Mouse (Mus musculus): ENCODE data around the gene Gtpbp6. TPM values are rescaled to one million over a fixed set of nuclear protein-coding genes. Genes with fewer than 3 reads are reported as not detected.
"Not testable (repeated sequence)": the region's sequence is repeated elsewhere in the genome, so short reads cannot be mapped to it uniquely, and the experiment has no call there.

Gtpbp6 gene
- polyA plus RNA-seq, 1 experiment from 2014 or later = 43.1 TPM

GRCm38 (mm10) chr5:110098991-110099477, 9.0 kb downstream of the Gtpbp6 start:
- no peak for ATAC-seq (ENCODE audit: insufficient number of reproducible peaks, insufficient read depth, low FRiP score, low TSS enrichment)
- H3K9ac ChIP-seq = no peak overlapping the region
- WGBS = 43% methylated on average over 1 of the region's 1 CpGs
- peaks cover 13% of the 10 kb centered on the region for H3K36me3 ChIP-seq
- H3K4me2 ChIP-seq (replicated peaks) = no peak overlapping the region
- 0 out of 2 replicates have a peak, but pooled peaks cover 4% of the 10 kb centered on the region for H3K27me3 ChIP-seq
- H3K27ac ChIP-seq = no peak overlapping the region
- H3K4me3 ChIP-seq = no peak overlapping the region
- peaks cover 22% of the 10 kb centered on the region for H3K4me1 ChIP-seq
- H3K9me3 ChIP-seq = no peaks in the 10 kb centered on the region

DNA sequence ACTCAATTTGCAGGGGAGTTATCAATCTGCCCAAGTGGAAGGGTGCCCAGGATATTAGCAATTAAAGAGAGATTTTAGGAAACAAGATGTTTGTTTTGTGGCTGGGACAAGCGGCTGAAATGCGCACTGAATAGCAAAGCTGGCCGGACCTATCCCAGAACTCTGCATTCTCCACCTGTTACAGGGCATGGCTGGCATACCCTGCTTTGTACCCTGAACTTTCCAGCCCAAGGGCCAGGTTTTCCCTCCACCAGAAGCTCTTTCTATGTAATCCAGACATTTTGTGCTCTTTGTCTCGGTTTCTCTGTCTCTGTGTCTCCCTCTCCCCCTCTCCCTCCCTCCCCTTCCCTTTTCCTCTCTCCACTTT, 13.2 kb downstream of the Gtpbp6 start:
- no peak overlapping the region for H3K27ac ChIP-seq
- H3K9me3 ChIP-seq = no peaks in the 10 kb centered on the region
- 0 out of 2 replicates have a peak, but pooled peaks cover 2% of the 10 kb centered on the region for H3K4me1 ChIP-seq
- H3K27me3 ChIP-seq = no peaks in the 10 kb centered on the region
- WGBS = 11% methylated on average over 4 of the region's 4 CpGs
- peak overlapping the region; percentile 58 for H3K4me2 ChIP-seq (replicated peaks)
- peak overlapping the region; percentile 48 for H3K4me3 ChIP-seq
- no peaks in the 10 kb centered on the region for H3K36me3 ChIP-seq
- no peak for ATAC-seq (ENCODE audit: insufficient number of reproducible peaks, insufficient read depth, low FRiP score, low TSS enrichment)
- peak overlapping the region; percentile 40; the same call in 1 of the 2 replicates for H3K9ac ChIP-seq

- Histone ChIP-seq H3K4me3 (peak within 1 kb of the TSS; percentile 48), H3K9me3 (no peaks in the 10 kb centered on the region), H3K4me2 (replicated peaks) (peak within 1 kb of the TSS; percentile 58), H3K36me3 (no peaks in the 10 kb centered on the region), H3K27me3 (no peaks in the 10 kb centered on the region), H3K9ac (peak within 1 kb of the TSS; percentile 40; the same call in 1 of the 2 replicates), H3K4me1 (no peaks in the 10 kb centered on the region), H3K27ac (0 out of 2 replicates have a peak within 1 kb of the TSS, but pooled peaks have one; percentile 46)
- ATAC-seq (ENCODE audit: insufficient number of reproducible peaks, insufficient read depth, low FRiP score, low TSS enrichment) = peak; percentile 97
- WGBS = under 1% methylated on average over 25 of the region's 25 CpGs
Observed at GRCm38 (mm10) chr5:110094030-110094846, 13.8 kb downstream of the Gtpbp6 start, which contains the start of gene Gm35315. Gm35315 (minus strand) TSS chr5:110094420.

DNA sequence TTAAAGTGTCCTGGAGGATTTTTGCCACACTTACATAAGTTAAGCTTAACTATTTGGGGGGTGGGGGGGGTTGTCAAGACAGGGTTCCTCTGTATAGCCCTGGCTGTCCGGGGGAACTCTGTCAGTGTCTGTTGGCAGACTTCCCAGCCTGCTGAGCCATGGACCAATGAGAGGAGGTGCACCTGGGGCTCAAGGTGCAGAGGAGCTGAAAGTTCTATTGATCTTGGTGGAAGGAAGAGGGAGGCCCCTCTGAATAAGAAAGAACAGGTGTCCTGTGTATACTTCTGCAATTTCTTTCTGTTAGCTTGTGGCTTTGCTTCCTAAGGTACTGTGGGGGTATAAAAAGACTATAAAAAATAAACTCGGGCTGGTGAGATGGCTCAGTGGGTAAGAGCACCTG, 16.5 kb downstream of the Gtpbp6 start:
- Histone ChIP-seq H3K36me3 (no peaks in the 10 kb centered on the region), H3K4me3 (no peak overlapping the region), H3K9ac (no peak overlapping the region), H3K27me3 (no peaks in the 10 kb centered on the region), H3K4me2 (replicated peaks) (no peak overlapping the region), H3K27ac (no peak overlapping the region), H3K4me1 (no peaks in the 10 kb centered on the region), H3K9me3 (no peaks in the 10 kb centered on the region)
- no peak for ATAC-seq (ENCODE audit: insufficient number of reproducible peaks, insufficient read depth, low FRiP score, low TSS enrichment)
- 81% methylated on average over 2 of the region's 2 CpGs for WGBS

- ATAC-seq (ENCODE audit: insufficient number of reproducible peaks, insufficient read depth, low FRiP score, low TSS enrichment) = no peak
- WGBS = 38% methylated on average over 14 of the region's 14 CpGs
Observed at GRCm38 (mm10) chr5:110086161-110086866, 21.7 kb downstream of the Gtpbp6 start.

DNA sequence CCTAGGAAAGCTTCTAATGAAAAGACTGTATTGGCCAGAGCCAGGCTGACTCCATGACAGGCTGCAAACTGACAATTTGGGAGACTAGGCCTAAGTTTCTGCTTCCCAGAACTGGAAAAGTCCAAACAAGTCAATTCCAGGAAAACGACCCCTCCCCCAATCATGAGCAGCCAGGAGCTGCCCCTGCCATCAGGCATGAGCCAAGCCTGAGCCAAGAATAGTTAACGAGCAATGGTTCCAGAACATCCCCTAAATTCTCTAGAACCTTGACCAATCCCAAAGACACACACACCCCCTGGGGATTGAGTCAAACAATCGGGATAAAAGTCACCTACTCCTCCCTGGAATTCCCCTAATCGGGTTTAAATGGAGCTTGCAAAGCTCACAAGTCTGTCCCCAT, 25.0 kb downstream of the Gtpbp6 start:
- no peaks in the 10 kb centered on the region for H3K4me1 ChIP-seq
- no peaks in the 10 kb centered on the region for H3K27me3 ChIP-seq
- no peak overlapping the region for H3K4me3 ChIP-seq
- H3K27ac ChIP-seq = no peak overlapping the region
- 81% methylated on average over 4 of the region's 4 CpGs for WGBS
- H3K4me2 ChIP-seq (replicated peaks) = no peak overlapping the region
- no peak for ATAC-seq (ENCODE audit: insufficient number of reproducible peaks, insufficient read depth, low FRiP score, low TSS enrichment)
- H3K9me3 ChIP-seq = peaks cover 18% of the 10 kb centered on the region
- no peaks in the 10 kb centered on the region for H3K36me3 ChIP-seq
- H3K9ac ChIP-seq = no peak overlapping the region

More at GRCm38 (mm10) chr5:110086161-110086866, 21.7 kb downstream of the Gtpbp6 start:
- no peak overlapping the region for H3K4me3 ChIP-seq
- no peaks in the 10 kb centered on the region for H3K4me1 ChIP-seq
- no peak overlapping the region for H3K27ac ChIP-seq
- 0 out of 2 replicates have a peak, but pooled peaks cover 6% of the 10 kb centered on the region for H3K9me3 ChIP-seq
- H3K4me2 ChIP-seq (replicated peaks) = no peak overlapping the region
- no peaks in the 10 kb centered on the region for H3K36me3 ChIP-seq
- no peak overlapping the region for H3K9ac ChIP-seq
- no peaks in the 10 kb centered on the region for H3K27me3 ChIP-seq

GRCm38 (mm10) chr5:110072413-110072812, 35.6 kb downstream of the Gtpbp6 start, which contains the start of gene Gm17655:
Gm17655 (minus strand) TSS chr5:110072513.
- WGBS = 100% methylated on average over 2 of the region's 2 CpGs
- not testable (repeated sequence) for H3K4me3 ChIP-seq; H3K27me3 ChIP-seq; H3K36me3 ChIP-seq; ATAC-seq (ENCODE audit: insufficient number of reproducible peaks, insufficient read depth, low FRiP score, low TSS enrichment); H3K9ac ChIP-seq; H3K27ac ChIP-seq; H3K4me1 ChIP-seq; H3K4me2 ChIP-seq (replicated peaks)
- H3K9me3 ChIP-seq = peaks cover 24% of the 10 kb centered on the region

DNA sequence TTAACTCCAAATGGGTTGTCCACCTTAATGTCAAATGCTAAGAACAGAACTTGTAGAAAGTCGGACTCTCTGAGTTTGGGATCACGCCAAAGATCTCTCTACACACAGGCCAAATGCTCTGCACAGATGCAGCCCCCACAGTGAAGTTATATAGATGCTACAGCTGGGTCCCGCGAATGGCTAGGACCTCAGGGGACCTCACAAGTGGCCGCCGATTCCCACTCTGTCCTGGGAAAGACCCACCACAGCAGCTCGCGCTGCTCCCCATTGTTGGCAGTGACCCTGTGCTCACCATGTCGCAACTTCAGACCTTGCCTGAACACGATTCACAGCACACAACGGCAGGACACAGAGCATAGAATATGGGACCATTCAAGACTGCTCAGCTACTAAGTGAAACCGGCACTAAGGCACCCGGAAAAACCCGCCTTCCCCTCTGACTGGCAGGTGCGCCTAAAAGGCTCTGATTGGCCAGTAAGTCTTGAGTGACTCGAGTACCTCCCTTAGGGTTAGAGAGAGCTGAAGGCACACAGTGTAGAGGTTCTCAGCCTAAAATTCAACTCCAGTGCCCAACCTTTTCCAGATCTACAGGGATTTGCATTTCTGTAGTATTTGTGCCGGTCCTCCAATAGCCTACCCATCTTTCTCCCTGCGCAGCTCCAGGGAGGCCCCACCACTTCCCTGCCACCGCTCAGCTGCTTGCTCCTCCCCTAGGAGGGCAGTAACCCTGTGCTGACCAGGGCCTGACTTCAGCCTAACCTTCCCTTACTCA, 50.2 kb downstream of the Gtpbp6 start:
- Histone ChIP-seq H3K4me1 (no peaks in the 10 kb centered on the region), H3K27me3 (no peaks in the 10 kb centered on the region), H3K9me3 (no peaks in the 10 kb centered on the region), H3K9ac (peak overlapping the region; percentile 36; the same call in 1 of the 2 replicates), H3K27ac (no peak overlapping the region), H3K4me3 (peak overlapping the region; percentile 52), H3K36me3 (no peaks in the 10 kb centered on the region), H3K4me2 (replicated peaks) (peak overlapping the region; percentile 52)
- ATAC-seq (ENCODE audit: insufficient number of reproducible peaks, insufficient read depth, low FRiP score, low TSS enrichment) = peak; percentile 89
- 3% methylated on average over 19 of the region's 19 CpGs for WGBS

Other genes with a start within 250 kb of the Gtpbp6 start
- 0.70 and 1.1 TPM in 2 replicates for gene Gm15446, start 184.8 kb downstream of the Gtpbp6 start, polyA plus RNA-seq (2016; fragmentation: Nextera tagmentation; extraction: Ambion mirVana)
- gene Zfp932, start 111.7 kb downstream of the Gtpbp6 start, polyA plus RNA-seq (2016; fragmentation: Nextera tagmentation; extraction: Ambion mirVana) = 27.4 and 28.7 TPM in 2 replicates
- gene Gm17655, start 35.7 kb downstream of the Gtpbp6 start, polyA plus RNA-seq (2016; fragmentation: Nextera tagmentation; extraction: Ambion mirVana) = 2.9 and 3.2 TPM in 2 replicates
- 1.2 and 1.5 TPM in 2 replicates for gene Gm35315, start 13.8 kb downstream of the Gtpbp6 start, polyA plus RNA-seq (2016; fragmentation: Nextera tagmentation; extraction: Ambion mirVana)
- gene Plcxd1, start 8.2 kb downstream of the Gtpbp6 start, polyA plus RNA-seq (2016; fragmentation: Nextera tagmentation; extraction: Ambion mirVana) = 1.4 and 1.7 TPM in 2 replicates
- gene Zfp605, start 1.9 kb upstream of the Gtpbp6 start, polyA plus RNA-seq (2016; fragmentation: Nextera tagmentation; extraction: Ambion mirVana) = 7.0 and 7.5 TPM in 2 replicates
- gene Chfr, start 27.6 kb upstream of the Gtpbp6 start, polyA plus RNA-seq (2016; fragmentation: Nextera tagmentation; extraction: Ambion mirVana) = 39.5 and 42.0 TPM in 2 replicates
- 26.7 and 28.3 TPM in 2 replicates for gene Golga3, start 68.5 kb upstream of the Gtpbp6 start, polyA plus RNA-seq (2016; fragmentation: Nextera tagmentation; extraction: Ambion mirVana)
- 39.4 and 41.3 TPM in 2 replicates for gene Ankle2, start 122.8 kb upstream of the Gtpbp6 start, polyA plus RNA-seq (2016; fragmentation: Nextera tagmentation; extraction: Ambion mirVana)
- 80.7 TPM in 2 replicates for gene Pgam5, start 161.7 kb upstream of the Gtpbp6 start, polyA plus RNA-seq (2016; fragmentation: Nextera tagmentation; extraction: Ambion mirVana)
- 7.1 and 9.0 TPM in 2 replicates for gene Pxmp2, start 178.0 kb upstream of the Gtpbp6 start, polyA plus RNA-seq (2016; fragmentation: Nextera tagmentation; extraction: Ambion mirVana)
- gene Pole, start 178.1 kb upstream of the Gtpbp6 start, polyA plus RNA-seq (2016; fragmentation: Nextera tagmentation; extraction: Ambion mirVana) = 35.3 and 40.5 TPM in 2 replicates
- gene P2rx2, start 235.0 kb upstream of the Gtpbp6 start, polyA plus RNA-seq (2016; fragmentation: Nextera tagmentation; extraction: Ambion mirVana) = 2.3 TPM in 2 replicates
- not detected in 2 replicates for gene Lrcol1, start 236.5 kb upstream of the Gtpbp6 start, polyA plus RNA-seq (2016; fragmentation: Nextera tagmentation; extraction: Ambion mirVana)